Mouse (Mus musculus) bone marrow macrophage, adult 2 months (primary cell): ENCODE measurements around the gene Cep112.

Experiments
- CTCF ChIP-seq: IDR thresholded peaks from 2 replicates; pipeline ENCODE4 v1.5.1; 2012; ENCODE audit warnings: low read depth, mild to moderate bottlenecking, low read length, moderate library complexity
- POLR2A ChIP-seq: IDR thresholded peaks from 2 replicates; pipeline ENCODE4 v1.6.1; 2012; ENCODE audit warnings: mild to moderate bottlenecking, low read depth, low read length, borderline replicate concordance

DNA sequence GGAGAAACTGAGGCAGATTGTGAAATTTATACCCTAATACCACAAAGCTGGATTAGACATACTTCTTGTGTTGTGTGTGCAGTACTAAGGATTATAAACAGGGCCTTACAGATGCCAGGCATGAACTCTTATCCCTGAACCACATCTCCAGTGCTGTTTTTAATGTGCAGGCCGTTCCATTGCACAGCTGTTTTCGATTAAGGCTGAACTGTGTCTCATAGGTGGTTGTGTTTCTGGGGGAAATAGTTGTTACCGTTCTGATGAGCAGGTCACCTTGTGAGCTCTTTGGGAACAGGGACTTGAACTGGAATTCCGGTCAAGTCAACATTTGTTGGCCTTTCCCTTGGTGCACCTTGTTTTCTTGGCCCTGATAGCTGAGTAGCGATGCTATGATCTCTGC, 456.7 kb downstream of the Cep112 start:
- no peak for TF ChIP-seq POLR2A
- TF ChIP-seq CTCF, result no peak
